Mouse (Mus musculus): ENCODE data around the gene Oxct2a.
A peak's percentile ranks its signal among the peaks of the same experiment; 100 is the strongest.
"Not testable (repeated sequence)": the region's sequence is repeated elsewhere in the genome, so short reads cannot be mapped to it uniquely, and the experiment has no call there.

Oxct2a gene

GRCm38 (mm10) chr4:123311845-123312244 lies 11.6 kb downstream of the Oxct2a start:
- no peak for DNase-seq (ENCODE audit: low spot score)

- DNase-seq (ENCODE audit: low spot score): no peak
Observed at GRCm38 (mm10) chr4:123308292-123308691, 15.1 kb downstream of the Oxct2a start.

GRCm38 (mm10) chr4:123306999-123307398 lies 16.4 kb downstream of the Oxct2a start:
- no peak for DNase-seq (ENCODE audit: low spot score)

- no peak for DNase-seq (ENCODE audit: low spot score)
Observed at GRCm38 (mm10) chr4:123305789-123306188, 17.6 kb downstream of the Oxct2a start.

GRCm38 (mm10) chr4:123298980-123299670 lies 24.3 kb downstream of the Oxct2a start:
- DNase-seq (ENCODE audit: low spot score): no peak

GRCm38 (mm10) chr4:123298226-123298625 lies 25.2 kb downstream of the Oxct2a start:
- DNase-seq (ENCODE audit: low spot score): no peak

- DNase-seq (ENCODE audit: low spot score): no peak
Observed at GRCm38 (mm10) chr4:123297195-123297960, 26.1 kb downstream of the Oxct2a start.

GRCm38 (mm10) chr4:123296148-123296534 lies 27.3 kb downstream of the Oxct2a start:
- no peak for DNase-seq (ENCODE audit: low spot score)

- no peak for DNase-seq (ENCODE audit: low spot score)
Observed at GRCm38 (mm10) chr4:123295516-123296147, 27.8 kb downstream of the Oxct2a start.

GRCm38 (mm10) chr4:123295026-123295425 lies 28.4 kb downstream of the Oxct2a start:
- DNase-seq (ENCODE audit: low spot score): not testable (repeated sequence)

- DNase-seq (ENCODE audit: low spot score): no peak
Observed at GRCm38 (mm10) chr4:123293661-123294443, 29.6 kb downstream of the Oxct2a start.

- no peak for DNase-seq (ENCODE audit: low spot score)
Observed at GRCm38 (mm10) chr4:123292989-123293388, 30.4 kb downstream of the Oxct2a start.

GRCm38 (mm10) chr4:123292390-123292789 lies 31.0 kb downstream of the Oxct2a start:
- DNase-seq (ENCODE audit: low spot score): no peak

GRCm38 (mm10) chr4:123289038-123289437 lies 34.4 kb downstream of the Oxct2a start:
- DNase-seq (ENCODE audit: low spot score): no peak

- DNase-seq (ENCODE audit: low spot score): no peak
Observed at GRCm38 (mm10) chr4:123286790-123287189, 36.6 kb downstream of the Oxct2a start.

- DNase-seq (ENCODE audit: low spot score): no peak
Observed at GRCm38 (mm10) chr4:123284731-123285624, 38.5 kb downstream of the Oxct2a start.

- DNase-seq (ENCODE audit: low spot score): not testable (repeated sequence)
Observed at GRCm38 (mm10) chr4:123283675-123284064, 39.8 kb downstream of the Oxct2a start.

GRCm38 (mm10) chr4:123282915-123283674 lies 40.3 kb downstream of the Oxct2a start:
- DNase-seq (ENCODE audit: low spot score): not testable (repeated sequence)

GRCm38 (mm10) chr4:123282500-123282899 lies 40.9 kb downstream of the Oxct2a start:
- peak; percentile 93 for DNase-seq (ENCODE audit: low spot score)

- DNase-seq (ENCODE audit: low spot score): no peak
Observed at GRCm38 (mm10) chr4:123280117-123280516, 43.3 kb downstream of the Oxct2a start.
